Mouse (Mus musculus): ENCODE measurements around the gene Ebna1bp2.

- TF ChIP-seq POLR2A (IDR thresholded peaks at IDR 0.05; ENCODE audit: borderline replicate concordance, control insufficient read depth, low read depth, low read length) (peak; percentile 48; the same call in 1 of the 2 replicates), CTCF (IDR thresholded peaks at IDR 0.05; ENCODE audit: control insufficient read depth, insufficient read depth, low read length) (no peak)
Observed at GRCm38 (mm10) chr4:118620279-118620966, at the start of gene Ebna1bp2, which contains the start of gene Cfap57.
